Mouse (Mus musculus): ENCODE measurements around the gene Med13l. TPM values are rescaled to one million over a fixed set of nuclear protein-coding genes. Genes with fewer than 3 reads are reported as not detected.

The Med13l gene
- polyA plus RNA-seq, 1 experiment from 2014 or later: 11.2 TPM

DNA sequence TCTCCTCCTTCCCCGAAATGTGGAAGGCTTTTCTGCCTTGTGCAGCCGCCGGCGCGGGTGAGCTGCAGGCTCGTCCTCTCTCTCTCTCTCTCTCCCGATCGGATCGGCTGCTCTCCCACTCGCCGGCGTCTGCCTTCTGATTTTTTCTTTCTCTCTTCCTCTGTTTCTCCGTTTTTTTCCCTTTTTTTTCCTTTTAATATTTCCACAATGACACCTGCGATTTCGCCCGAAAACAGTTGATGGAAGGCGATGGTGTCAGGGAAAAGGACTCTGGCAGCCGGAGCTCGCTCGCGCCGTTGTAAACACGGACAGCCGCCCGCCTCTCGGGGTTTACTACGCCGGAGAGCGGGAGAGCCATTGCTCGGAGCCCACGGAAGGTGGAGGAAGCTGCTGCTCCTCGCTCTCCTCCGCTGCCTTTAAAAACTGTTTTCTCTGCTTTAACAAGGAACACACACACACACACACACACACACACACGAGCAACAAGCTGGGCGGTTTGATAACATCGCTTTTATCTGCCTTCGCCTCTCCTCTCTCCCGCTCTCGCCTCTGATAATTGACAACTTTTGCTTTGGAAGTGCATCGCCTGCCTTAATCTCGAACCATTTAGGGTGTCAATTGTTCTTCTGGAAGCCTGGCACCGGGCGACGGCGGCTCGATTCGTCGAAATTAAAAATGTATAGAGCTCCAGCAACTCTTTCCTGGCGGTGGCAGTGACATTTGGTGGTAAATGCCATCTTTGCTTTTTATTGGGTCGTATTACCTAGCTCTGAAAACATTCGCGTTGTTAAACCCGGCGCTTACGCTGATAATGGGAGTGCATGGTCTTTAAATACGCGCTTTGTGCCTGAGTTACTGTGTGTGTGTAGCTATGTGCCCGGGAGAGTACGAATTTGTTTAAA lies 858 bp downstream of the Med13l start:
- Histone ChIP-seq H3K4me1 (peaks cover 69% of the 10 kb centered on the region), H3K9me3 (no peaks in the 10 kb centered on the region), H3K4me3 (peak overlapping the region; percentile 89), H3K36me3 (replicated peaks) (no peaks in the 10 kb centered on the region), H3K27me3 (ENCODE audit: poor library complexity, severe bottlenecking) (peaks cover 20% of the 10 kb centered on the region), H3K27ac (peak overlapping the region; percentile 97)
- under 1% methylated on average over 58 of the region's 59 CpGs for WGBS
- DNase-seq (ENCODE audit: extremely low spot score, low spot score): peak; percentile 60

- Histone ChIP-seq H3K27ac (no peak overlapping the region), H3K4me3 (peak overlapping the region; percentile 89), H3K9me3 (no peaks in the 10 kb centered on the region), H3K4me1 (peaks cover 73% of the 10 kb centered on the region), H3K27me3 (ENCODE audit: poor library complexity, severe bottlenecking) (peaks cover 12% of the 10 kb centered on the region), H3K36me3 (replicated peaks) (no peaks in the 10 kb centered on the region)
- DNase-seq (ENCODE audit: extremely low spot score, low spot score): no peak
- 41% methylated on average over 3 of the region's 3 CpGs for WGBS
Measured at GRCm38 (mm10) chr5:118562206-118562605, 1.7 kb downstream of the Med13l start.

GRCm38 (mm10) chr5:118563590-118563989 lies 3.1 kb downstream of the Med13l start:
- WGBS: 15% methylated on average over 6 of the region's 6 CpGs
- no peak for DNase-seq (ENCODE audit: extremely low spot score, low spot score)
- Histone ChIP-seq H3K4me3 (peak overlapping the region; percentile 10; the same call in 1 of the 2 replicates), H3K4me1 (peaks cover 87% of the 10 kb centered on the region), H3K9me3 (no peaks in the 10 kb centered on the region), H3K27me3 (ENCODE audit: poor library complexity, severe bottlenecking) (peaks cover 5% of the 10 kb centered on the region; the same call in 1 of the 2 replicates), H3K27ac (no peak overlapping the region), H3K36me3 (replicated peaks) (no peaks in the 10 kb centered on the region)

DNA sequence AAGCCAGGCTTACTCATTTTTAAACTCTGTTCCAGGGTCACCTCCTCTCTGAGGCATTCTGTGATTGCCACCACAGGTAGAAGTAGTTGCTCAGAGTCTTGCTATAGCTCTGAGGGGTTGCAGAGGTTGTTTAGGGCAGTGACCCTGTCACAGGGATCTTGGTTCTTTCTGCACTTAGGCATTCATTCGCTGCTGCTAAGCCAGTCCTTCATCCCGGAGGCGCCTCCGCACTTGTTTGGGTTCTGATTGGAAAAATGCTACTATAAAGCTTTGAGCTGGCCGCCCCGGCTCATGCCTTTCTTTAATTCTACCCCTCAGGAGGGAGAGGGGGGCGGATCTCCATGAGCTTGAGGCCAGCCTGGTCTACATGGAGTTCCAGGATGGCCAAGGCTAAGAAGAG lies 6.9 kb downstream of the Med13l start:
- no peak for DNase-seq (ENCODE audit: extremely low spot score, low spot score)
- 13% methylated on average over 7 of the region's 7 CpGs for WGBS
- no peaks in the 10 kb centered on the region for H3K9me3 ChIP-seq
- no peaks in the 10 kb centered on the region for H3K36me3 ChIP-seq (replicated peaks)
- H3K27ac ChIP-seq: 0 out of 2 replicates have a peak overlapping the region, but pooled peaks have one; percentile 20
- peaks cover 100% of the 10 kb centered on the region for H3K4me1 ChIP-seq
- H3K27me3 ChIP-seq (ENCODE audit: poor library complexity, severe bottlenecking): no peaks in the 10 kb centered on the region
- H3K4me3 ChIP-seq: peak overlapping the region; percentile 20; the same call in 1 of the 2 replicates

DNA sequence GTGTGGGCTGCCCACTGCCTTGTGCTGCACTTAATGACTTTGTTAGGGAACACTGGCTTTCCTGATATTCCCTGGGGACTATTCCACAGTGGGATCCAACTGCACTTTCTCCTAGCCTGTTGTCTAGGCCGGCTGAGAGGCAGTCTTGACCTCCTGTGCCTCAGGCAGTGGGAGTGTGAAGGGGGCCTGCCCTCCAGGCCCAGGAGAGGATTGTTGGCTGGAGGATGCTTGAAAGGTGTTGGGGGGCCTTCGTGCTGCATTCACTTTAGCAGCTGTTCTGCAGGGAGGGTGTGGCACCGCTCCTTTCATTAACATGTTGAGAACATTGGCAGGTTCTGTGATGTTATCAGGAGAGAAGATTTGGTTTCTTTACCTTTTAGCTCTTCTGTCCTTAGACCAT lies 8.5 kb downstream of the Med13l start:
- Histone ChIP-seq H3K9me3 (no peaks in the 10 kb centered on the region), H3K36me3 (replicated peaks) (no peaks in the 10 kb centered on the region), H3K4me3 (no peak overlapping the region), H3K27ac (no peak overlapping the region), H3K27me3 (ENCODE audit: poor library complexity, severe bottlenecking) (no peaks in the 10 kb centered on the region), H3K4me1 (peaks cover 96% of the 10 kb centered on the region)
- DNase-seq (ENCODE audit: extremely low spot score, low spot score): no peak
- WGBS: 44% methylated on average over 3 of the region's 3 CpGs

DNA sequence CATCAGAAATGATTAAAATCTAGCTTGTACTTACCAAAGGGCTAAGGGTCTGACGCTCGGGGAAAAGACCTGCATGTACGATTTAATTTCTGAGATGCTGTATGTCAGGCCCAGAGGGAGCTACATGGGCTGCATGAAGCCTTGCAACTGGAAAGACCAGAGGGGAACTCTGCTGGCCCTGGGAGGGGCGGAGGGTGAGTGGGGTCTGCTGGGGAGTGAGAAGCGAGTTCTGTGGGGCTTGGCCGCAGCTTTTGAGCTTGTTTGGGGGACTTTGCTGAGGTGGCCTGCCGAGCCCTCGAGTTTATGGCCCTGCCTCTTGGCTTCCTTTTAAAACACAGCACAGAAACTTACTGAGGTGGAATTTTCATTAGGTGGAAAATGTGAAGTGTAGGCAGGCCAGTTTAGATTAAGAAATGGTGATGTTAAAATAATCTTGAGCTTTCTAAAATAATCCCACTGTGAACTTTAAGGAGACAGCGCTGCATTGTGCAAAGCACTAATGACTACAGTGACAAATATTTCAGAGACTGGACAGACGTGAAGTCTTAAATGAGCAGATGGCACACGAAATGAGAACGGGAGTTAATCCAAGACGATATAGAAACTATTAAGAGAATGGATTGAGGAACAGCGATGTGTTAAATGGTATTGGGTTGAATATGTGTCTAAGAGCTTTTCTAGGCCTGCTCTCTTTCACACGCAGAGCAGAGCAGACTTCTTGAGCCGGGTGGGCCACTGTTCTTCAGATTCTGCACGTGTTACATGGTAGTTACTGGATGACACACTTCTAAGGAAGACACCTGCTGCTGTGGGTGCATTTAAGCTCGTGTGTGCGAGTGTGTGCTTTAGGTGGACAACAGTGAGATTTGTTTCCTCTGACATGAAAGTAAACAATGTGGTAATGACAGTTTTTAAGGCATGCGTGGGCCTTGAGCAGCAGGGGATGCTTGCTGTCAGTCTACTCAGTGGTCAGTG lies 9.4 kb downstream of the Med13l start:
- H3K4me1 ChIP-seq: peaks cover 96% of the 10 kb centered on the region

GRCm38 (mm10) chr5:118571504-118571903 lies 11.0 kb downstream of the Med13l start:
- DNase-seq (ENCODE audit: extremely low spot score, low spot score): no peak
- Histone ChIP-seq H3K4me1 (peaks cover 96% of the 10 kb centered on the region), H3K27ac (no peak overlapping the region; the same call in 1 of the 2 replicates), H3K27me3 (ENCODE audit: poor library complexity, severe bottlenecking) (no peaks in the 10 kb centered on the region), H3K4me3 (no peak overlapping the region), H3K9me3 (no peaks in the 10 kb centered on the region), H3K36me3 (replicated peaks) (no peaks in the 10 kb centered on the region)
- 49% methylated on average over 4 of the region's 4 CpGs for WGBS

More for the DNA sequence above, 9.4 kb downstream of the Med13l start:
- Histone ChIP-seq H3K9me3 (no peaks in the 10 kb centered on the region), H3K36me3 (replicated peaks) (no peaks in the 10 kb centered on the region), H3K4me3 (no peak overlapping the region), H3K27me3 (ENCODE audit: poor library complexity, severe bottlenecking) (no peaks in the 10 kb centered on the region), H3K27ac (no peak overlapping the region)
- WGBS: 72% methylated on average over 20 of the region's 20 CpGs
- DNase-seq (ENCODE audit: extremely low spot score, low spot score): no peak

DNA sequence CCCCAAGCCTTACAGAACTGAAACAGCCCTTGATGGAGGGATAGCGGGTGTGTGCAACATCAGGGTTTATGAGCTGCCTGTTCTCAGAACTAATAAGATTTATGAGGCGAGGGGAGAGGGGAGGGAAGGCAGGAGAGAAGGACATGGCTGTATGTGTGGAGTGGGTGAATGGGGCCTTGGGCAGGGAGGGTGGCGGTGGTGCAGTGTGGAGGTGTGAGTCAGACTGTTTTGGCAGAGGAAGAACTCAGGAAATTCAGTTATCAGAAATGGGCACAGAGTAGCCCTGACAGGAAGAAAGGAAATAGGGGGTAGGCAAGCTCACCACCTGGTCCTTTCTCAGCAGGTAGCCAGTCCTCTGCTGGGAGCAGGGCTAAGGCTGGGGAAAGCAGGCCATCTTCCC lies 13.8 kb downstream of the Med13l start:
- DNase-seq (ENCODE audit: extremely low spot score, low spot score): no peak
- Histone ChIP-seq H3K27ac (no peak overlapping the region), H3K9me3 (no peaks in the 10 kb centered on the region), H3K4me1 (peaks cover 78% of the 10 kb centered on the region), H3K36me3 (replicated peaks) (no peaks in the 10 kb centered on the region), H3K27me3 (ENCODE audit: poor library complexity, severe bottlenecking) (no peaks in the 10 kb centered on the region), H3K4me3 (no peak overlapping the region)
- 83% methylated on average over 3 of the region's 3 CpGs for whole genome bisulfite sequencing

- no peak for DNase-seq (ENCODE audit: extremely low spot score, low spot score)
- H3K27ac ChIP-seq: no peak overlapping the region
- H3K27me3 ChIP-seq (ENCODE audit: poor library complexity, severe bottlenecking): no peaks in the 10 kb centered on the region
- H3K36me3 ChIP-seq (replicated peaks): no peaks in the 10 kb centered on the region
- H3K9me3 ChIP-seq: no peaks in the 10 kb centered on the region
- H3K4me3 ChIP-seq: no peak overlapping the region
- WGBS: 77% methylated on average over 7 of the region's 7 CpGs
- H3K4me1 ChIP-seq: peaks cover 75% of the 10 kb centered on the region
Measured at GRCm38 (mm10) chr5:118574997-118575396, 14.5 kb downstream of the Med13l start.

- no peak overlapping the region for H3K4me3 ChIP-seq
- DNase-seq (ENCODE audit: extremely low spot score, low spot score): no peak
- no peak overlapping the region for H3K27ac ChIP-seq
- no peaks in the 10 kb centered on the region for H3K27me3 ChIP-seq (ENCODE audit: poor library complexity, severe bottlenecking)
- WGBS: 79% methylated on average over 6 of the region's 6 CpGs
- peaks cover 66% of the 10 kb centered on the region for H3K4me1 ChIP-seq
- no peaks in the 10 kb centered on the region for H3K9me3 ChIP-seq
- no peaks in the 10 kb centered on the region for H3K36me3 ChIP-seq (replicated peaks)
Measured at GRCm38 (mm10) chr5:118575909-118576308, 15.4 kb downstream of the Med13l start.

DNA sequence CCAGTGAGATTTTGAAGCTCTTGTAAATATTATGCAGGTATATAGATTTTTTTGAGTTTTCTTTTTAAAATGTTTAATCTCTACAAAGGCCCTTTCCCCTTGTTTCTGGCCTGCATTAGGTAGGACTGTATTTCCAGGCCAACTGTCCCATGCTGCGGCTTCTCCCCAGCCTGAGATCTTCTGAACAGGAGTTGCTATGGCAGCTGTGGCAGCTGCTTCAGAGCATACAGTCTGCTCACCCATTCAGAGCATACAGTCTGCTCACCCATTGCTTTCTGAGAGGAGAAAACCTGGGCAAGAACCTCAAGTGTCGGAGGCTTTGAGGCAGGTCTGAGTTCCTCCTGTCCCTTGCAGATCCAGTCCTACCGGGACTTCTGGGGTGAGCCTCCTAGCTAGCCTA lies 16.3 kb downstream of the Med13l start:
- WGBS: 82% methylated on average over 3 of the region's 3 CpGs
- no peak overlapping the region for H3K4me3 ChIP-seq

GRCm38 (mm10) chr5:118585355-118585754 lies 24.9 kb downstream of the Med13l start:
- Histone ChIP-seq H3K4me3 (no peak overlapping the region), H3K4me1 (peaks cover 61% of the 10 kb centered on the region), H3K27me3 (ENCODE audit: poor library complexity, severe bottlenecking) (no peaks in the 10 kb centered on the region), H3K9me3 (no peaks in the 10 kb centered on the region), H3K36me3 (replicated peaks) (no peaks in the 10 kb centered on the region), H3K27ac (no peak overlapping the region)
- WGBS: 60% methylated on average over 4 of the region's 4 CpGs
- DNase-seq (ENCODE audit: extremely low spot score, low spot score): no peak

More for the DNA sequence above, 16.3 kb downstream of the Med13l start:
- Histone ChIP-seq H3K9me3 (no peaks in the 10 kb centered on the region), H3K27ac (no peak overlapping the region), H3K36me3 (replicated peaks) (no peaks in the 10 kb centered on the region), H3K27me3 (ENCODE audit: poor library complexity, severe bottlenecking) (no peaks in the 10 kb centered on the region), H3K4me1 (peaks cover 58% of the 10 kb centered on the region)
- DNase-seq (ENCODE audit: extremely low spot score, low spot score): no peak

Measured in forebrain, embryonic 10.5 days (tissue).